Mouse (Mus musculus) liver, embryonic 11.5 days (tissue): ENCODE data around the gene Ap4b1. TPM values are rescaled to one million over a fixed set of nuclear protein-coding genes. Genes with fewer than 3 reads are reported as not detected.

Experiments used
- ATAC-seq: fragments of 200-750 bp; cut with Nextera tagmentation; replicated peaks from 2 replicates; pipeline ENCODE4 v1.8.0; 2017; ENCODE audit warnings: moderate number of reproducible peaks, mild to moderate bottlenecking, moderate TSS enrichment, moderate library complexity; ENCODE audit not compliant: low FRiP score
- DNase-seq: peaks from one replicate; pipeline ENCODE4 v3.0.0-alpha.2; 2017; ENCODE audit warnings: low spot score
- H3K27ac ChIP-seq: fragments of 300-500 bp; sonication (generic); 2 replicates; pipeline ENCODE4 v1.5.1; 2014; ENCODE audit warnings: mild to moderate bottlenecking, low read depth, low read length, control low read depth
- H3K27me3 ChIP-seq: fragments of 300-500 bp; sonication (generic); replicated peaks from 2 replicates; pipeline ENCODE4 v1.6.1; 2014; ENCODE audit warnings: low read length, mixed read lengths; ENCODE audit not compliant: control insufficient read depth, insufficient read depth
- H3K36me3 ChIP-seq: fragments of 300-500 bp; sonication (generic); 2 replicates; pipeline ENCODE4 v1.6.1; 2014; ENCODE audit warnings: mild to moderate bottlenecking, low read length, moderate library complexity, mixed read lengths; ENCODE audit not compliant: control insufficient read depth, insufficient read depth
- H3K4me1 ChIP-seq: fragments of 300-500 bp; sonication (generic); replicated peaks from 2 replicates; pipeline ENCODE4 v1.6.1; 2014; ENCODE audit warnings: low read length, mixed read lengths; ENCODE audit not compliant: control insufficient read depth, insufficient read depth
- H3K4me2 ChIP-seq: fragments of 300-500 bp; sonication (generic); 2 replicates; pipeline ENCODE4 v1.6.1; 2014; ENCODE audit warnings: mild to moderate bottlenecking, control low read depth, moderate library complexity
- H3K4me3 ChIP-seq: fragments of 300-500 bp; sonication (generic); 2 replicates; pipeline ENCODE4 v1.5.1; 2014; ENCODE audit warnings: low read depth, low read length, control low read depth
- H3K9ac ChIP-seq: fragments of 300-500 bp; sonication (generic); 2 replicates; pipeline ENCODE4 v1.6.1; 2014; ENCODE audit warnings: low read depth, low read length, control low read depth
- H3K9me3 ChIP-seq: fragments of 300-500 bp; sonication (generic); 2 replicates; pipeline ENCODE4 v1.6.1; 2016; ENCODE audit warnings: low read length, inconsistent platforms, mixed read lengths; ENCODE audit not compliant: control insufficient read depth
- WGBS: fragments of 180-500 bp; shearing (Covaris S2); extraction: QIAGEN DNeasy Blood & Tissue Kit; methylation state at CpG from one replicate; pipeline ENCODE4 v1.1.7; 2014; 5-methylcytosine and 5-hydroxymethylcytosine counted together
- polyA plus RNA-seq: library from polyadenylated mRNA; unstranded; fragments of >200 nt; fragmentation: Nextera tagmentation; extraction: Ambion mirVana; gene quantifications from 2 replicates; pipeline ENCODE4 v1.2.1, GENCODE M21; 2014

The Ap4b1 gene
- polyA plus RNA-seq, 1 experiment from 2014 or later, result 20.8 TPM

DNA sequence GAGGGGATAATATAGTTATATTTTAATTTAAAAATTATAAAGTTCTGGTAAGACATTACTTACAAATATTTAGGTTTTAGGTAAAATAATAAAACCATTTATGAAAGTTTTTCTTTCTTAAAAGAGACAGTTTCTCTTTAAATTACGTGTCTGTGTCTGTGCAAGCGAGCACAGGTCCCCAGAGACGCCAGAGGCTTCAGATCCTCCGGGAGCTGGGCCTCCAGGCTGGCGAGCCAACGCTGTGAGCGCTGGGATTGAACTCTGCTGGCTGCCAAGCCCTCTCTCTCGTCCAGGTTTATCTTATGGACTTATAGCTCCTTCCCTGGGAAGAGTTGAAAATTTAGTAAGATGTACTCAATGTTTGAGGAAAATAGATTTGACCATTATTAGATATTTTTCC is 44.5 kb downstream of the Ap4b1 start:
- Histone ChIP-seq H3K27ac (no peak overlapping the region), H3K4me2 (no peak overlapping the region), H3K9me3 (no peaks in the 10 kb centered on the region), H3K4me3 (no peak overlapping the region), H3K9ac (no peak overlapping the region), H3K36me3 (no peaks in the 10 kb centered on the region), H3K27me3 (no peaks in the 10 kb centered on the region), H3K4me1 (no peaks in the 10 kb centered on the region)
- DNase-seq (no peak), ATAC-seq (no peak)
- 76% methylated on average over 8 of the region's 8 CpGs for WGBS

DNA sequence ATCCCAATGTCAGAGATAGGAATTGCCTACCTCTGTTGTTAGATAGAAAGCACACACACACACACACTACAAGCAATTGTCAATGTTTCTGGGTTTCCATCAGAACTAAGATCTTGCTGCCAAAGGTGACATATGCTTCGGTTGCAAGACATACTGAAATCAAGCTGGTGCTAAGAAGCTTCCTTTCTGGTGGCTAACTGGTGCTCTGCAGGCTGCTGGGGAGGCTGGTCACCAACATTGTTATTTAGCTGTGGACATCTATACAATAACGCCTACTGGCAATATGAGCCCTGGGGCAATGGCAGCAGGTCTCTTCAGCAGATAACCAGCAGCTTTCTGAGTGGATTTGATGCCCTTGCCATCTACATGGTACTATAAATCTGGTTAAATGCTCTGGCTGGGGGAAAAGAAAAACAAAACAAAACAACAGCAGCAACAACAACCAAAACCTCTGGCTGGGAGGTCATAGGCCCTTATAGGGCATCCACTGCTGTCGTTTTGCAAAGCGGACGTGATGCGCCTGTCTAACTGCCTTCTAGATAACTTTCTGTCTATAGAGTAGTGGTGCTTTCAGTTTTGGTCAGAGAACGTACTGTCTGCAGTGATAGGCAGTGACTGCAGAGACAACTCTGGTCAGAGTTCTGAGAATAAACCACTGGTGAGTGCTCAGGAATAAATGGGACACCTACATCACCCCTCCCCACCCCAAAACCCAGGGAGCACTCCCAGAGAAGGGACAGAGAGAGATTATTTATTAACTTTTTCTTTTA is 47.9 kb downstream of the Ap4b1 start:
- no peaks in the 10 kb centered on the region for H3K4me1 ChIP-seq

DNA sequence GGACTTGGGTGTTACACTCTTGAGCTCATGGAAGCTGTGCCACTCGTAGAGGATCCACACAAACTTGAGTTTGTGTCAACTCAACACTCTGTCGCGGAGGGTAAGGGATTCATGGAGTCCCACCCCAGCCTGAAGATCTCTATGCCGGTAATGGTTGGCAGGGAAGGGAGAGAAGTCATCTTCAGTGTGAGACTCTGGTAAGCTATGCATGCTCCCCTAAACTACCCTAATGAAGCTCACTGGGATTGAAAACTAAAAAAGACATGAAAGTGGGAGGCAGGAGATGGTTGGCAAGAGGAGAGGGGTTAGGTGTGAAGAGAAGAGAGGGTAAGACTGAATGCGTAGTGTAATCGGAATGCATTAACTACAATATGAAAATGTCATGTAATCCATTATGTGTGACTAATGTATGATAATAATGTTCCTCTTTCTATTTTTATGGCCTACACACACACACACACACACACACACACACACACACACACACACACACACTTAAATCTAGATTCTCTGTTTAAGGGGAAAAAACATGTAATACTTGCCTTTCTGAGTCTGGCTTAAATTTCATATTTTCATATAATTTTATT is 48.8 kb downstream of the Ap4b1 start:
- Histone ChIP-seq H3K27ac (no peak overlapping the region), H3K4me1 (no peaks in the 10 kb centered on the region), H3K4me2 (no peak overlapping the region), H3K27me3 (no peaks in the 10 kb centered on the region), H3K9ac (no peak overlapping the region), H3K9me3 (no peaks in the 10 kb centered on the region), H3K4me3 (no peak overlapping the region), H3K36me3 (no peaks in the 10 kb centered on the region)
- ATAC-seq (no peak), DNase-seq (no peak)
- 84% methylated on average over 6 of the region's 6 CpGs for WGBS

More for the DNA sequence above, 47.9 kb downstream of the Ap4b1 start:
- Histone ChIP-seq H3K36me3 (no peaks in the 10 kb centered on the region), H3K9me3 (no peaks in the 10 kb centered on the region), H3K4me3 (no peak overlapping the region), H3K9ac (no peak overlapping the region), H3K27me3 (no peaks in the 10 kb centered on the region), H3K4me2 (no peak overlapping the region), H3K27ac (no peak overlapping the region)
- WGBS, result 77% methylated on average over 7 of the region's 7 CpGs
- ATAC-seq (no peak), DNase-seq (no peak)

DNA sequence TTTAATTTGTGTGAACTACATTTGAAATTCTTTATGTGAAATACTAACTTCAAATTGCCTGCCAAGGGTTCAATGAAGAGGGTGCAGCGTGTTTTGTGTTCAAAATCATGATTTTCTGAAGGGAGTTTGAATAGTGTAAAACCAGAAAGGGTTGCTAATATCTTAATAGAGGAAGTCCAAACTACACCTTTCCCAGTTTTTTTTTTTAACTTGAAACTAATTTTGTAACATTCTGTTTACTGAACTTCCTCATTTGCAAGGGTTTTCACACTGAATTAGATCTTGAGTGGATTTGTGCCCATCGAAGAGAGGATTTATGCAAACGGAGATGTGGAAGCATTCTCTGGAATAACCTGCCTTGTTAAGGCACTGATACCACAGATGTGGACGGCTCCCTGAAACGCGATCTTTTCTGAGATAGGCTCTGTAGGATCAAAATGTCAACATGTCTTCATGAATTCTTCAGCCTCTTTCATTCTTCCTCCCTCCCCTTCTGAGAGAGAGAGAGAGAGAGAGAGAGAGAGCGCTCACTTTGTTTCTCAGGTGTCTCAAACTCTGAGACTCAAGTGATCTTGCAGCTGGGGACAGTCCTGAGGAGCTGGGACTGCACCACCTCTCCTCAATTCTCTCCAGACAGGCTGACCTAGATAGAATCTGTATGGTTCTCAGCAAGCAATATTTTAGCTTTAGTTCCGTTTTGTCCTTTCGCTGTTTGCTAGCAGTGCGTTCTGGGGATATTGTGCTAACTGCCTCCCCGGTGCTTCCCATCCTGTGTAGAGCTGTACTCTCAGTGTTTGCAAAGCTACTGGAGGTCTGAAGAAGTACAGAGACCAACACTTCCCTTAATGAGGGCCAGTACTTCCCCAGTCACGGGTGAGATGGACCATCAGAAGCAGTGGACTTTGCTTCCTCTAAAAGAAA is 49.8 kb downstream of the Ap4b1 start, which contains the start of gene Ptpn22:
TSS of gene Ptpn22 (plus strand) at position 915 of the 921 bp plus-strand sequence.
- Histone ChIP-seq H3K36me3 (no peaks in the 10 kb centered on the region), H3K4me1 (no peaks in the 10 kb centered on the region), H3K4me2 (peak within 1 kb of the TSS; percentile 23), H3K27ac (no peak within 1 kb of the TSS), H3K27me3 (no peaks in the 10 kb centered on the region), H3K9ac (no peak within 1 kb of the TSS), H3K4me3 (no peak within 1 kb of the TSS), H3K9me3 (no peaks in the 10 kb centered on the region)
- 51% methylated on average over 12 of the region's 12 CpGs for WGBS
- no peak for DNase-seq
- no peak for ATAC-seq

DNA sequence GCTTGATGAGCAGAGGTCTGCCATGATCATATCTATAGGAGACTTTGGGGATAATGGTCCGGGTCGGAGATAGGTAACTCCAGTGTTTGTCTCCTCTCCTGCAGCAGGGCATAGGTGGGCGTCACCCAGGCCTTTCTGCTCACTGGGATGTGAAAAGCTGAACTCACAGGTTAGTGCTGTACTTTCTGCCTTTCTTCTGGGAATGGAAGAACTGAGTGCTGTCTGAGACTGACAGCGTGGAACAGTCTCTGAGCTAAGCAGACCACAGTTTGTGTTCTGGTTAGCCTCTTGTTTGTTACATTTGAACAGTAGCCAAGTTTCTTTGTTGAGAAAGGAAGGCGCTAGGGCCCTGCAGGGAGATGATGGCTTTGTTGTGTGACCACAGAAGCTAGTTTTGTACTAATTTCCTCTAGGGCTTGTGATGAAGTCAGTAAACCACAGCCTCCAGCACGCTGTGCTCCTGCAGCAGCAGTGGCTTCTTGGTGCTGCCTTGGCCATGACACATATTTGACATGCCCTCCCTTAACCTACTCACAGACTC is 50.6 kb downstream of the Ap4b1 start:
- H3K9me3 ChIP-seq, result no peaks in the 10 kb centered on the region
- H3K4me3 ChIP-seq, result no peak overlapping the region
- 48% methylated on average over 6 of the region's 6 CpGs for WGBS
- DNase-seq, result no peak
- H3K9ac ChIP-seq, result no peak overlapping the region
- ATAC-seq, result no peak
- no peaks in the 10 kb centered on the region for H3K27me3 ChIP-seq
- peak overlapping the region; percentile 21 for H3K4me2 ChIP-seq
- no peaks in the 10 kb centered on the region for H3K4me1 ChIP-seq
- no peak overlapping the region for H3K27ac ChIP-seq
- H3K36me3 ChIP-seq, result no peaks in the 10 kb centered on the region

DNA sequence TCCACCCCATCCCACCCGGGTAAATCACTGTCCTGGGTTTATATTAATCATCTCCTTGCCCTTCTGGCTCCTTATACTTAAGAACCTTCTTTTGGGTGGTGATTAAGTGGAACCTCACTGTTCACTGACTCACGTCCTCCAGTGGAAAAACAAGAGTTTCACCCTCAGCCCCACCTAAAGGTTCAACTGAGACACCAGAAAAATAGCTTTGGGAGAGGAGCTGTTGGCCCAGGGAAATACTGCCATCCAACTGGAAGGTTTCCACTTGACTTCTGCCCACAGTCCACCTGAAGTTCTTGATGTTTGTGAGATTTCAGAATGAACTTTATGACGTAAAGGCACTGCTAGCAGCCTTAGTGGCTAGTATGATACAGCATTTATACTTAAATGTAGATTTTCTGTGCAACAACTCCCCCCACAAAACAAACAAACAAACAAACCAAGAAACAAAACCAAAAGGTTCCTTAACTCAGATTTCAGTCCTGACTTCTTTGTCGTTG is 53.5 kb downstream of the Ap4b1 start:
- Histone ChIP-seq H3K4me3 (no peak overlapping the region), H3K9me3 (no peaks in the 10 kb centered on the region), H3K36me3 (no peaks in the 10 kb centered on the region), H3K4me2 (no peak overlapping the region), H3K4me1 (no peaks in the 10 kb centered on the region), H3K27ac (no peak overlapping the region), H3K27me3 (no peaks in the 10 kb centered on the region), H3K9ac (no peak overlapping the region)
- ATAC-seq, result no peak
- WGBS, result 75% methylated on average over 4 of the region's 4 CpGs
- DNase-seq, result no peak

DNA sequence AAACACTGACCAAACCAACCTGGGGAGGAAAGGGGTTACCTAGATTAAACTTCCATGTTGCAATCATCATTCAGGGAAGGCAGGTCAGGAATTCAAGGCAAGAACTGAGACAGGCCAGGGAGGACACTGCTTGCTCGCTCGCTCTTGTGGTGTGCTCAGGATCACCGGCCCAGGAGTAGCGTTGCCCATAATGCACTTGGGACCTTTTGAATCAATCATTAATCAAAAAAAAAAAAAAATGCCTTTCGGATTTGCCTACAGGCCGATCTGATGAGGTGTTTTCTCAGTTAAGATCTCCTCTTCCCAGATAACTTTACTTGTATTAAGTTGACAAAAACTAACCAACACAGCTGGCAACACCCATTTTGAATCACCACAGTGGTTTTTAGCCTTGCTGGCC is 54.9 kb downstream of the Ap4b1 start:
- H3K4me3 ChIP-seq, result no peak overlapping the region
- H3K27me3 ChIP-seq, result no peaks in the 10 kb centered on the region
- no peak overlapping the region for H3K4me2 ChIP-seq
- no peak for ATAC-seq
- no peak overlapping the region for H3K27ac ChIP-seq
- no peaks in the 10 kb centered on the region for H3K9me3 ChIP-seq
- DNase-seq, result no peak
- H3K36me3 ChIP-seq, result no peaks in the 10 kb centered on the region
- H3K4me1 ChIP-seq, result no peaks in the 10 kb centered on the region
- 83% methylated on average over 6 of the region's 6 CpGs for WGBS
- no peak overlapping the region for H3K9ac ChIP-seq

DNA sequence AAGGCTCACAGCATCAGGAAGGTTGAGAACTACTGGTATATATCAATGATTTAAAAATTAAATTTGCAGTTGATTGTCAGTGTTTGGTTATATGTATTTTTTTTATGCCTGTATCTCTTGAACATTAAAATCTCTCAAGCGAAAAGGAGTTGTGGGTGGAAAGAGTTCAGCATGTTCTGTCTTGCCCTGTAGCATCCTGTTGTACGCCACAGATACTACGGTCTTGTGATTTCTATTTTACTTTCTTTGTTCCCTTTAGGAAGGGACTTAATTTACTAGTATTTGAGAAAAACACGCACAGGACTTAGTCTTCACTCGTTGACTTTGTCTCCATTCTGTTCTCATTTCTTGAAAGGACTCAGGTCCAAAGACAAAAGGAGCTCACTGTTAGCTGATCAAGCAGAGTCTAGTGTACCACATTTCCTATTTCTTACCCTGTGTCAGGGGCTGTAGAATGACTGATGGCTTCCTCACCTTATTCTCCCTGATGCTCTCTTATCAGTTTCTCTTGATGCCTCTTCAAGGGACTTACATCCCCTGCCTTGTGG is 58.2 kb downstream of the Ap4b1 start:
- Histone ChIP-seq H3K4me3 (no peak overlapping the region), H3K27me3 (no peaks in the 10 kb centered on the region), H3K4me2 (no peak overlapping the region), H3K9me3 (no peaks in the 10 kb centered on the region), H3K36me3 (no peaks in the 10 kb centered on the region), H3K27ac (no peak overlapping the region), H3K9ac (no peak overlapping the region), H3K4me1 (no peaks in the 10 kb centered on the region)
- no peak for DNase-seq
- 87% methylated on average over 5 of the region's 5 CpGs for WGBS
- no peak for ATAC-seq
